Mouse (Mus musculus) MEL (cell line): ENCODE data around the gene Ly6g5b.

ENCODE experiments used
- CTCF ChIP-seq, 3 experiments: IDR thresholded peaks in 2 of 3; conservative IDR thresholded peaks in 1 of 3; 2 replicates each; pipeline ENCODE4 v1.5.1; 2011 to 2012; ENCODE audit warnings: low read length in 3 of 3, low read depth in 2 of 3, mild to moderate bottlenecking in 2 of 3, improper control_type of control experiment in 1 of 3, inconsistent platforms in 1 of 3, mixed read lengths in 1 of 3, moderate library complexity in 1 of 3; ENCODE audit not compliant: control insufficient read depth in 1 of 3, insufficient read depth in 1 of 3, poor library complexity in 1 of 3, severe bottlenecking in 1 of 3
- EP300 ChIP-seq, 2 experiments: IDR thresholded peaks; 2 replicates each; pipeline ENCODE4 v1.6.1; 2011; ENCODE audit warnings: improper control_type of control experiment in 2 of 2, low read length in 2 of 2, low read depth in 1 of 2, mild to moderate bottlenecking in 1 of 2
- GABPA ChIP-seq: IDR thresholded peaks from 2 replicates; pipeline ENCODE4 v1.6.1; 2012; ENCODE audit warnings: low read depth, mild to moderate bottlenecking, inconsistent platforms, low read length, improper control_type of control experiment, moderate library complexity
- MAX ChIP-seq: IDR thresholded peaks from 2 replicates; pipeline ENCODE4 v1.6.1; 2011; ENCODE audit warnings: low read length, improper control_type of control experiment
- MEF2A ChIP-seq: IDR thresholded peaks from 2 replicates; pipeline ENCODE4 v1.6.1; 2014; ENCODE audit warnings: low read depth, mild to moderate bottlenecking, inconsistent platforms, low read length, improper control_type of control experiment; ENCODE audit not compliant: poor library complexity, insufficient replicate concordance, severe bottlenecking; ENCODE audit errors: extremely low read depth
- NELFE ChIP-seq: IDR thresholded peaks from 2 replicates; pipeline ENCODE4 v1.6.1; 2011; ENCODE audit warnings: low read depth, low read length, improper control_type of control experiment
- POLR2A ChIP-seq, 2 experiments: IDR thresholded peaks; 2 replicates each; pipeline ENCODE4 v1.6.1; 2011 to 2012; ENCODE audit warnings: low read length in 2 of 2, mild to moderate bottlenecking in 2 of 2, control low read depth in 1 of 2, improper control_type of control experiment in 1 of 2, low read depth in 1 of 2, moderate library complexity in 1 of 2; ENCODE audit not compliant: control insufficient read depth in 1 of 2, insufficient read depth in 1 of 2, poor library complexity in 1 of 2
- TCF12 ChIP-seq: IDR thresholded peaks from 2 replicates; pipeline ENCODE4 v1.6.1; 2014; ENCODE audit warnings: low read depth, mild to moderate bottlenecking, inconsistent platforms, low read length, improper control_type of control experiment, moderate library complexity

GRCm38 (mm10) chr17:35140490-35140996 is 25.3 kb upstream of the Ly6g5b start:
- TF ChIP-seq CTCF (IDR thresholded peaks at IDR 0.05 in 2 of 3, conservative IDR thresholded peaks at IDR 0.05 in 1 of 3; ENCODE audit: control insufficient read depth in 1 of 3, insufficient read depth in 1 of 3, low read depth in 2 of 3, low read length in 3 of 3, poor library complexity in 1 of 3, severe bottlenecking in 1 of 3) (no peak), POLR2A (IDR thresholded peaks at IDR 0.05; ENCODE audit: control insufficient read depth in 1 of 2, insufficient read depth in 1 of 2, low read depth in 1 of 2, low read length in 2 of 2, poor library complexity in 1 of 2) (no peak), MEF2A (no peak), MAX (no peak), TCF12 (no peak), EP300 (IDR thresholded peaks at IDR 0.05; ENCODE audit: low read depth in 1 of 2, low read length in 2 of 2) (no peak), NELFE (no peak), GABPA (no peak)
